Mouse (Mus musculus): ENCODE measurements around the gene Vps35. TPM values are rescaled to one million over a fixed set of nuclear protein-coding genes. Genes with fewer than 3 reads are reported as not detected.

Vps35 gene
- polyA plus RNA-seq, 2 experiments = 61.9 to 125 TPM

GRCm38 (mm10) chr8:85311743-85312142 is 12.1 kb upstream of the Vps35 start:
- Histone ChIP-seq H3K27me3 (ENCODE audit: control insufficient read depth, insufficient read depth, low read length) (no peaks in the 10 kb centered on the region), H3K36me3 (ENCODE audit: control insufficient read depth, insufficient read depth, low read length) (peaks cover 20% of the 10 kb centered on the region), H3K4me3 (replicated peaks; ENCODE audit: low read length) (no peak overlapping the region), H3K4me1 (ENCODE audit: control insufficient read depth, insufficient read depth, low read length) (no peaks in the 10 kb centered on the region), H3K9me3 (ENCODE audit: control insufficient read depth, low read length) (no peaks in the 10 kb centered on the region), H3K4me2 (replicated peaks; ENCODE audit: low read depth, low read length, severe bottlenecking) (no peak overlapping the region), H3K9ac (ENCODE audit: low read depth, low read length, severe bottlenecking) (no peak overlapping the region), H3K27ac (replicated peaks; ENCODE audit: low read depth, low read length) (no peak overlapping the region)
- peak; percentile 37 for DNase-seq (ENCODE audit: low spot score)
- peak; percentile 55; the same call in 1 of the 2 replicates for ATAC-seq (ENCODE audit: low FRiP score, low read depth)
- no peak for TF ChIP-seq POLR2A (IDR thresholded peaks at IDR 0.05; ENCODE audit: borderline replicate concordance, extremely low read depth, insufficient read depth, insufficient read length)

- Histone ChIP-seq H3K36me3 (ENCODE audit: control insufficient read depth, insufficient read depth, low read length) (peaks cover 46% of the 10 kb centered on the region), H3K9me3 (ENCODE audit: control insufficient read depth, low read length) (no peaks in the 10 kb centered on the region), H3K4me3 (replicated peaks; ENCODE audit: low read length) (no peak overlapping the region), H3K27me3 (ENCODE audit: control insufficient read depth, insufficient read depth, low read length) (no peaks in the 10 kb centered on the region), H3K27ac (replicated peaks; ENCODE audit: low read depth, low read length) (no peak overlapping the region), H3K4me2 (replicated peaks; ENCODE audit: low read depth, low read length, severe bottlenecking) (no peak overlapping the region), H3K9ac (ENCODE audit: low read depth, low read length, severe bottlenecking) (no peak overlapping the region), H3K4me1 (ENCODE audit: control insufficient read depth, insufficient read depth, low read length) (no peaks in the 10 kb centered on the region)
- DNase-seq (ENCODE audit: low spot score) = no peak
- TF ChIP-seq POLR2A (IDR thresholded peaks at IDR 0.05; ENCODE audit: borderline replicate concordance, extremely low read depth, insufficient read depth, insufficient read length) = no peak
- ATAC-seq (ENCODE audit: low FRiP score, low read depth) = no peak
- WGBS = 96% methylated on average over 2 of the region's 2 CpGs
Measured at GRCm38 (mm10) chr8:85308564-85308963, 9.0 kb upstream of the Vps35 start.

GRCm38 (mm10) chr8:85303531-85303930 is 3.9 kb upstream of the Vps35 start:
- H3K9ac ChIP-seq (ENCODE audit: low read depth, low read length, severe bottlenecking) = no peak overlapping the region
- ATAC-seq (ENCODE audit: low FRiP score, low read depth) (no peak), DNase-seq (ENCODE audit: low spot score) (no peak)
- 81% methylated on average over 5 of the region's 5 CpGs for WGBS
- H3K4me2 ChIP-seq (replicated peaks; ENCODE audit: low read depth, low read length, severe bottlenecking) = no peak overlapping the region
- peaks cover 59% of the 10 kb centered on the region for H3K36me3 ChIP-seq (ENCODE audit: control insufficient read depth, insufficient read depth, low read length)
- no peak for TF ChIP-seq POLR2A (IDR thresholded peaks at IDR 0.05; ENCODE audit: borderline replicate concordance, extremely low read depth, insufficient read depth, insufficient read length)
- H3K27me3 ChIP-seq (ENCODE audit: control insufficient read depth, insufficient read depth, low read length) = no peaks in the 10 kb centered on the region
- no peak overlapping the region for H3K27ac ChIP-seq (replicated peaks; ENCODE audit: low read depth, low read length)
- H3K4me1 ChIP-seq (ENCODE audit: control insufficient read depth, insufficient read depth, low read length) = peaks cover 10% of the 10 kb centered on the region
- no peak overlapping the region for H3K4me3 ChIP-seq (replicated peaks; ENCODE audit: low read length)
- H3K9me3 ChIP-seq (ENCODE audit: control insufficient read depth, low read length) = no peaks in the 10 kb centered on the region

- Histone ChIP-seq H3K4me3 (replicated peaks; ENCODE audit: low read length) (no peak overlapping the region), H3K36me3 (ENCODE audit: control insufficient read depth, insufficient read depth, low read length) (peaks cover 53% of the 10 kb centered on the region), H3K4me1 (ENCODE audit: control insufficient read depth, insufficient read depth, low read length) (peaks cover 14% of the 10 kb centered on the region), H3K27ac (replicated peaks; ENCODE audit: low read depth, low read length) (no peak overlapping the region), H3K9ac (ENCODE audit: low read depth, low read length, severe bottlenecking) (no peak overlapping the region), H3K9me3 (ENCODE audit: control insufficient read depth, low read length) (no peaks in the 10 kb centered on the region), H3K4me2 (replicated peaks; ENCODE audit: low read depth, low read length, severe bottlenecking) (no peak overlapping the region), H3K27me3 (ENCODE audit: control insufficient read depth, insufficient read depth, low read length) (no peaks in the 10 kb centered on the region)
- WGBS = 92% methylated on average over 3 of the region's 3 CpGs
- ATAC-seq (ENCODE audit: low FRiP score, low read depth) = no peak
- DNase-seq (ENCODE audit: low spot score) = no peak
- no peak for TF ChIP-seq POLR2A (IDR thresholded peaks at IDR 0.05; ENCODE audit: borderline replicate concordance, extremely low read depth, insufficient read depth, insufficient read length)
Measured at GRCm38 (mm10) chr8:85302931-85303330, 3.3 kb upstream of the Vps35 start.

- no peaks in the 10 kb centered on the region for H3K27me3 ChIP-seq (ENCODE audit: control insufficient read depth, insufficient read depth, low read length)
- WGBS = 64% methylated on average over 1 of the region's 1 CpGs
- TF ChIP-seq POLR2A (IDR thresholded peaks at IDR 0.05; ENCODE audit: borderline replicate concordance, extremely low read depth, insufficient read depth, insufficient read length) = no peak
- ATAC-seq (ENCODE audit: low FRiP score, low read depth) (no peak), DNase-seq (ENCODE audit: low spot score) (no peak)
- no peaks in the 10 kb centered on the region for H3K9me3 ChIP-seq (ENCODE audit: control insufficient read depth, low read length)
- H3K4me1 ChIP-seq (ENCODE audit: control insufficient read depth, insufficient read depth, low read length) = peaks cover 19% of the 10 kb centered on the region
- H3K9ac ChIP-seq (ENCODE audit: low read depth, low read length, severe bottlenecking) = no peak overlapping the region
- H3K4me2 ChIP-seq (replicated peaks; ENCODE audit: low read depth, low read length, severe bottlenecking) = no peak overlapping the region
- H3K36me3 ChIP-seq (ENCODE audit: control insufficient read depth, insufficient read depth, low read length) = peaks cover 45% of the 10 kb centered on the region
- H3K4me3 ChIP-seq (replicated peaks; ENCODE audit: low read length) = no peak overlapping the region
- no peak overlapping the region for H3K27ac ChIP-seq (replicated peaks; ENCODE audit: low read depth, low read length)
Measured at GRCm38 (mm10) chr8:85301941-85302340, 2.3 kb upstream of the Vps35 start.
